Mouse (Mus musculus): ENCODE measurements at regions not wholly inside any gene's neighbourhood (a gene's known extent, or its start where the extent isn't known, plus 50 kb on each side); places are given as distances from the start of the nearest gene placed in this dataset.

- no peak overlapping the region for H3K4me2 ChIP-seq (ENCODE audit: low read depth, low read length)
- 79% methylated on average over 3 of the region's 3 CpGs for WGBS
- no peaks in the 10 kb centered on the region for H3K36me3 ChIP-seq (replicated peaks; ENCODE audit: control insufficient read depth, insufficient read depth, low read depth, low read length)
- no peaks in the 10 kb centered on the region for H3K27me3 ChIP-seq (ENCODE audit: control insufficient read depth, insufficient read depth, low read length)
- no peaks in the 10 kb centered on the region for H3K4me1 ChIP-seq (ENCODE audit: control insufficient read depth, insufficient read depth, low read length)
- H3K27ac ChIP-seq (replicated peaks; ENCODE audit: low read depth, low read length) = no peak overlapping the region
- DNase-seq (ENCODE audit: low spot score) (no peak), ATAC-seq (replicated peaks; ENCODE audit: insufficient number of reproducible peaks, low FRiP score, low TSS enrichment, low read depth) (no peak)
- no peak overlapping the region for H3K9ac ChIP-seq (replicated peaks; ENCODE audit: low read length)
- H3K9me3 ChIP-seq (replicated peaks; ENCODE audit: control insufficient read depth, low read length) = no peaks in the 10 kb centered on the region
- H3K4me3 ChIP-seq (ENCODE audit: low read depth, low read length) = no peak overlapping the region
Observed at GRCm38 (mm10) chr2:22047465-22047864, 179.8 kb upstream of the Myo3a start.

GRCm38 (mm10) chr2:22066535-22066934 is 160.8 kb upstream of the Myo3a start:
- no peaks in the 10 kb centered on the region for H3K36me3 ChIP-seq (replicated peaks; ENCODE audit: control insufficient read depth, insufficient read depth, low read depth, low read length)
- no peak overlapping the region for H3K27ac ChIP-seq (replicated peaks; ENCODE audit: low read depth, low read length)
- no peak overlapping the region for H3K4me3 ChIP-seq (ENCODE audit: low read depth, low read length)
- no peaks in the 10 kb centered on the region for H3K9me3 ChIP-seq (replicated peaks; ENCODE audit: control insufficient read depth, low read length)
- WGBS = 86% methylated on average over 5 of the region's 5 CpGs
- ATAC-seq (replicated peaks; ENCODE audit: insufficient number of reproducible peaks, low FRiP score, low TSS enrichment, low read depth) = no peak
- no peaks in the 10 kb centered on the region for H3K4me1 ChIP-seq (ENCODE audit: control insufficient read depth, insufficient read depth, low read length)
- no peak overlapping the region for H3K9ac ChIP-seq (replicated peaks; ENCODE audit: low read length)
- no peaks in the 10 kb centered on the region for H3K27me3 ChIP-seq (ENCODE audit: control insufficient read depth, insufficient read depth, low read length)
- DNase-seq (ENCODE audit: low spot score) = no peak
- H3K4me2 ChIP-seq (ENCODE audit: low read depth, low read length) = no peak overlapping the region

GRCm38 (mm10) chr2:22096848-22097247 is 130.5 kb upstream of the Myo3a start:
- H3K4me3 ChIP-seq (ENCODE audit: low read depth, low read length) = no peak overlapping the region
- no peak for ATAC-seq (replicated peaks; ENCODE audit: insufficient number of reproducible peaks, low FRiP score, low TSS enrichment, low read depth)
- 97% methylated on average over 2 of the region's 2 CpGs for WGBS

GRCm38 (mm10) chr2:22105150-22105549 is 122.2 kb upstream of the Myo3a start:
- no peaks in the 10 kb centered on the region for H3K4me1 ChIP-seq (ENCODE audit: control insufficient read depth, insufficient read depth, low read length)
- no peak overlapping the region for H3K4me3 ChIP-seq (ENCODE audit: low read depth, low read length)
- 41% methylated on average over 5 of the region's 5 CpGs for WGBS
- no peak overlapping the region for H3K9ac ChIP-seq (replicated peaks; ENCODE audit: low read length)
- H3K9me3 ChIP-seq (replicated peaks; ENCODE audit: control insufficient read depth, low read length) = no peaks in the 10 kb centered on the region
- H3K27me3 ChIP-seq (ENCODE audit: control insufficient read depth, insufficient read depth, low read length) = no peaks in the 10 kb centered on the region
- no peak for DNase-seq (ENCODE audit: low spot score)
- no peak for ATAC-seq (replicated peaks; ENCODE audit: insufficient number of reproducible peaks, low FRiP score, low TSS enrichment, low read depth)
- H3K36me3 ChIP-seq (replicated peaks; ENCODE audit: control insufficient read depth, insufficient read depth, low read depth, low read length) = no peaks in the 10 kb centered on the region
- H3K4me2 ChIP-seq (ENCODE audit: low read depth, low read length) = no peak overlapping the region
- H3K27ac ChIP-seq (replicated peaks; ENCODE audit: low read depth, low read length) = no peak overlapping the region

More at GRCm38 (mm10) chr2:22096848-22097247, 130.5 kb upstream of the Myo3a start:
- Histone ChIP-seq H3K4me1 (ENCODE audit: control insufficient read depth, insufficient read depth, low read length) (no peaks in the 10 kb centered on the region), H3K9ac (replicated peaks; ENCODE audit: low read length) (no peak overlapping the region), H3K36me3 (replicated peaks; ENCODE audit: control insufficient read depth, insufficient read depth, low read depth, low read length) (no peaks in the 10 kb centered on the region), H3K27me3 (ENCODE audit: control insufficient read depth, insufficient read depth, low read length) (no peaks in the 10 kb centered on the region), H3K4me2 (ENCODE audit: low read depth, low read length) (no peak overlapping the region), H3K9me3 (replicated peaks; ENCODE audit: control insufficient read depth, low read length) (no peaks in the 10 kb centered on the region), H3K27ac (replicated peaks; ENCODE audit: low read depth, low read length) (no peak overlapping the region)
- no peak for DNase-seq (ENCODE audit: low spot score)

GRCm38 (mm10) chr2:22149721-22150120 is 77.6 kb upstream of the Myo3a start:
- H3K27ac ChIP-seq (replicated peaks; ENCODE audit: low read depth, low read length) = no peak overlapping the region
- no peaks in the 10 kb centered on the region for H3K36me3 ChIP-seq (replicated peaks; ENCODE audit: control insufficient read depth, insufficient read depth, low read depth, low read length)
- ATAC-seq (replicated peaks; ENCODE audit: insufficient number of reproducible peaks, low FRiP score, low TSS enrichment, low read depth) (no peak), DNase-seq (ENCODE audit: low spot score) (no peak)
- H3K27me3 ChIP-seq (ENCODE audit: control insufficient read depth, insufficient read depth, low read length) = no peaks in the 10 kb centered on the region
- H3K9me3 ChIP-seq (replicated peaks; ENCODE audit: control insufficient read depth, low read length) = no peaks in the 10 kb centered on the region
- H3K4me1 ChIP-seq (ENCODE audit: control insufficient read depth, insufficient read depth, low read length) = no peaks in the 10 kb centered on the region
- 27% methylated on average over 2 of the region's 2 CpGs for WGBS
- H3K4me2 ChIP-seq (ENCODE audit: low read depth, low read length) = no peak overlapping the region
- no peak overlapping the region for H3K4me3 ChIP-seq (ENCODE audit: low read depth, low read length)
- no peak overlapping the region for H3K9ac ChIP-seq (replicated peaks; ENCODE audit: low read length)

GRCm38 (mm10) chr2:22156576-22156975 is 70.7 kb upstream of the Myo3a start:
- H3K9me3 ChIP-seq (replicated peaks; ENCODE audit: control insufficient read depth, low read length) = no peaks in the 10 kb centered on the region
- DNase-seq (ENCODE audit: low spot score) (no peak), ATAC-seq (replicated peaks; ENCODE audit: insufficient number of reproducible peaks, low FRiP score, low TSS enrichment, low read depth) (no peak)
- H3K4me3 ChIP-seq (ENCODE audit: low read depth, low read length) = no peak overlapping the region
- no peaks in the 10 kb centered on the region for H3K36me3 ChIP-seq (replicated peaks; ENCODE audit: control insufficient read depth, insufficient read depth, low read depth, low read length)
- 73% methylated on average over 2 of the region's 2 CpGs for whole genome bisulfite sequencing
- no peak overlapping the region for H3K27ac ChIP-seq (replicated peaks; ENCODE audit: low read depth, low read length)
- no peak overlapping the region for H3K4me2 ChIP-seq (ENCODE audit: low read depth, low read length)
- H3K9ac ChIP-seq (replicated peaks; ENCODE audit: low read length) = no peak overlapping the region
- H3K27me3 ChIP-seq (ENCODE audit: control insufficient read depth, insufficient read depth, low read length) = no peaks in the 10 kb centered on the region
- no peaks in the 10 kb centered on the region for H3K4me1 ChIP-seq (ENCODE audit: control insufficient read depth, insufficient read depth, low read length)

GRCm38 (mm10) chr2:22165443-22165842 is 61.9 kb upstream of the Myo3a start:
- Histone ChIP-seq H3K27me3 (ENCODE audit: control insufficient read depth, insufficient read depth, low read length) (no peaks in the 10 kb centered on the region), H3K9ac (replicated peaks; ENCODE audit: low read length) (no peak overlapping the region), H3K36me3 (replicated peaks; ENCODE audit: control insufficient read depth, insufficient read depth, low read depth, low read length) (no peaks in the 10 kb centered on the region), H3K9me3 (replicated peaks; ENCODE audit: control insufficient read depth, low read length) (no peaks in the 10 kb centered on the region), H3K4me2 (ENCODE audit: low read depth, low read length) (no peak overlapping the region), H3K4me1 (ENCODE audit: control insufficient read depth, insufficient read depth, low read length) (no peaks in the 10 kb centered on the region), H3K27ac (replicated peaks; ENCODE audit: low read depth, low read length) (no peak overlapping the region), H3K4me3 (ENCODE audit: low read depth, low read length) (no peak overlapping the region)
- WGBS = 87% methylated on average over 5 of the region's 5 CpGs
- ATAC-seq (replicated peaks; ENCODE audit: insufficient number of reproducible peaks, low FRiP score, low TSS enrichment, low read depth) (no peak), DNase-seq (ENCODE audit: low spot score) (no peak)

GRCm38 (mm10) chr2:22165919-22166318 is 61.4 kb upstream of the Myo3a start:
- no peaks in the 10 kb centered on the region for H3K36me3 ChIP-seq (replicated peaks; ENCODE audit: control insufficient read depth, insufficient read depth, low read depth, low read length)

More at GRCm38 (mm10) chr2:22165919-22166318, 61.4 kb upstream of the Myo3a start:
- H3K9me3 ChIP-seq (replicated peaks; ENCODE audit: control insufficient read depth, low read length) = no peaks in the 10 kb centered on the region
- H3K27me3 ChIP-seq (ENCODE audit: control insufficient read depth, insufficient read depth, low read length) = no peaks in the 10 kb centered on the region
- no peak overlapping the region for H3K9ac ChIP-seq (replicated peaks; ENCODE audit: low read length)
- no peak for DNase-seq (ENCODE audit: low spot score)
- no peak overlapping the region for H3K4me3 ChIP-seq (ENCODE audit: low read depth, low read length)
- H3K4me1 ChIP-seq (ENCODE audit: control insufficient read depth, insufficient read depth, low read length) = no peaks in the 10 kb centered on the region
- no peak overlapping the region for H3K27ac ChIP-seq (replicated peaks; ENCODE audit: low read depth, low read length)
- no peak overlapping the region for H3K4me2 ChIP-seq (ENCODE audit: low read depth, low read length)
- ATAC-seq (replicated peaks; ENCODE audit: insufficient number of reproducible peaks, low FRiP score, low TSS enrichment, low read depth) = no peak

Data from embryonic facial prominence, embryonic 11.5 days (tissue).